Mouse (Mus musculus): ENCODE measurements at regions not wholly inside any gene's neighbourhood (a gene's known extent, or its start where the extent isn't known, plus 50 kb on each side); places are given as distances from the start of the nearest gene placed in this dataset.
"Not testable (repeated sequence)": the region's sequence is repeated elsewhere in the genome, so short reads cannot be mapped to it uniquely, and the experiment has no call there.

DNA sequence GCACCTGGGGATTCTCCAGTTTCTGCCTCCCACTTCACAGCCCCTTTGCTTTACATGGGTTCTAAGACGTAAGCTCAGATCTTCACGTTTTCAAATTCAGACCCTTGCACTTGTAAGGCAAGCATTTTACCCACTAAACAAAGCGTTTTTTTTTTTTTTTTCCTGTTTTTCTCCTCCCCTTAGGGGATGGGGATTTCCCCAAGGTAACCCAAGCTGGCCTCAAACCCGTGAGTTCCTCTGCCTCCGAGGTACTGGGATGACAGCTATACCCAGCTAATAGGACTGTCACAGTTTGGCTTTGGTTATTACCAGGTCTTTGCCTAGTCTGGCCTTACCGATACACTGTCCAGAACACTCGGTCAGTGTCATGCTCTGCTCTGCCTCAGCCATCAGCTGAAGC, 103.5 kb upstream of the Jarid2 start:
- DNase-seq (ENCODE audit: inconsistent age in 2 of 2, low spot score in 1 of 2): no peak

DNA sequence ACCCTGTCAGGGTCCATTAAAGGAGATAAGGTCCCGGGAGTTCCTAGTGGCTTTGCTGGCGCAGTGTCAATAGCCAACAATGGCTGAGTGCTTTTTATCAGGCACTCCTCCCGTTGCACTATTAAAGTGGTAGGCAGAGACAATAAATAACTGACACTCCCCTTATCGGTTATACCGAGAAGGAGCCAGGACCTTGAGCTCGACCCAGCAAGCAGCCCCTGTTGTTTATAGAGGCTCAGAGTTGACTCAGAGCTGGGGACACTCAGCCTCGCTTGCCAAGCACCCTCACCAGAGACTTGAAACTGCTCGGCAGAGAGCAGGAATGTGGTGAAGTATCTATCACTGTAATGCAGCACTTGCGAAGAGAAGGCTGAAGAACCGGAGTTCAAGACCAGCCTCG, 102.5 kb upstream of the Jarid2 start:
- peak; percentile 72 to 82 for DNase-seq (ENCODE audit: inconsistent age in 2 of 2, low spot score in 1 of 2)

DNA sequence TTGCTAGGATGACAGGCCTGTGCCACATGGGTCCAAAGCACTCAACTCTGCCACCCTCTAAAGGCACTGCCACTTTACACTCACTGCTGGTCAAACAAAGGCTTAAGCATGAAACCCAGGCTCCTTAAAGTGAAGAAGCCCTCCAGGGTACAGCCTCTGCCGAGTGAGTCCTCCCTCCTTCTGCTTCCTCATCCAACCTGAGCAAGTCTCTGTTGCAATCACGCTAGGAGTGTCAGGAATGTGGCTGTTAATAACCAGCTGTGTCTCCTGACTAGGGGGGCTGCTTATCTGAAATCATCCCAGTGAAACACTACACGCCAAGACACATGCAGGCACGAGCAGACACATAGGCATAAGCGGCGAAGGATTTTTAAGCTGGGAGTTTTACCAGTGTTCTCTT, 99.2 kb upstream of the Jarid2 start:
- DNase-seq (ENCODE audit: inconsistent age in 2 of 2, low spot score in 1 of 2): no peak

DNA sequence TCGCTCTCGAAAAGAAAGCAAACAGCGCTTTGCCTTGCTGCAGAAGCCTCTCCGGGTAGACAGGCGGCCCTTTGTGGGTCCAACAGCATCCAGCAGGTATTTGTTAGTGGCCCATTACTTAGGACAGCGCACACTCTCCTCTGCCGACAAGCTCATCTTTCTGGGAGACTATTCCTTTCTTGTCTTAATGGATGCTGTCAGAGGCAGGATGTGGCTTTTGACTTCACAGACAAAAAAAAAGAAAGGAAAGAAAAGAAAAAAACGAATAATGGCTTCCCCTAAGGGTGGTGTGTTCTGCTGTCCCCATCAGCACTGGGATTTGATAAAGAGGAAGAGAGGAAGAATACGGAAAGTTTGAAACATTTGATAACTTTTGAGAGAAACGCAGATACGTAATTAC, 94.7 kb upstream of the Jarid2 start:
- no peak for DNase-seq (ENCODE audit: inconsistent age in 2 of 2, low spot score in 1 of 2)

DNA sequence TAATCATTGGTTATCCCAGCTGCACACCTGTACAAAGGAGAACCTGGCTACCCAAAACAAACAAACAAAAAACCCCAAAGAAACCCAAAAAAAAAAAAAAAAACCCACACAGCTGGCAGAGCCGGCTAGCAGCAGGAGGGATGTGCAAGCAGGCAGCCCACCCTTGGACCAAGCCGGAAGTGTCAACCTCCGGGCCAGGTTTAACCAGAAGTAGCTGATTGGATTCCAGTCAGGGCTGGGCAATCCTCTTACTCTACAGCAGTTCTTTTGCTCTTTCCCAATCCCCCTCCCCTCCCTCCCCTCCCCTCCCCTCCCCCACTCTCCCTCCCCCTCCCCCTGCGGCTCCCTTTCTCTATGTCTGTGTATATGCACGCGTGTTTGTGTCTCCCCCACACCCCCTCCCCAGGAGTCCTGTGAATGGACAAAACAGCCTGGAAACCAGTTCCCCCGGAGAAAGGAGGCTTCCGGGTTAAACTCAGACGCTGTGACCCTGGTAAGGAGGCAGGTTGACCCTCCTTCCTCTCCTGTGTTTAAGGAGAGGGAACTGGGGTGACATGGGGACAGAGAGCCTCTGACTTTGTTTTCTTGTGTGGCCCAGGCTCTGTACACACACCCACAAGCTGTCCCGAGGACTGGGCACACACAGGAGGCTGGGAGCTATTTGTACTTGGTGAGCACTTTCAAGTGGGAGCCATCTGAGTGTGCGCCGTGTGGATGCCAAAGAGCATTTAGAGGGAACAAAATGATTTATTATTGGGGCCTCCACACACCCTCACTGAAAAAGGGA, 93.9 kb upstream of the Jarid2 start:
- DNase-seq (ENCODE audit: inconsistent age in 2 of 2, low spot score in 1 of 2): no peak

DNA sequence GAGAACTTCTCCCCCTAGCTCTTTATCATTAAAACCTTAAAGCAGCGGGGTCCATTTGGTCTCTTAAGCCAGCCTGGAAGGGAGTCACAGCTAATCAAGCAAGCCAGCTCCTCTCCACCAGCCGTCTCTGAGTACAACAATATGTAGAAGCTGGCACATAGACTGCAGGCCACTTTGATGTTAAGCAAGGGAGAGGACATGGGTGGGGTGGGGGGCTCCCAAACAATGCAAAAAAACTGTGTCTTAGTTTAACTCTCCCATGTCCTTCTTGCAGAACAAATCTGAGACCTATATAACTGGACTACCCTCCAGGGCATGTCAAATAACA, 93.3 kb upstream of the Jarid2 start:
- DNase-seq (ENCODE audit: inconsistent age in 2 of 2, low spot score in 1 of 2): no peak

DNA sequence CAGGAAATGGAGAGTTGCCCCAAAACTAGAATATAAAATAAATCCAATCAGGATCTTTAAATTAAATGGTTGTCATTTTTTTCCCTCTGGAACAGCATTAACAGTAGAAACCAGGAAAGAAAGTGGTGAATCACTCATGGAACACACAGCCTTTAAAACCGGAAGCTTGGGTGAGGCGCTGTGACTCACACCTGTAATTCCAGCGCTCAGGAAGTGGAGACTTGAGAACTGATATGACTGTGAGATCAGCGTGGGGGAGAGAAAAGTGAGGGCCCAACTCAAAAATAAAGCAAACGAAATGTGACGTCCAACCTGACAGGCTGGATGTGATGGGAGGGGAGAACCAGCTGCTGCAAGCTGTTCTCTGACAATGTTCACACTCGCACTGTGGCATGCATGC, 86.9 kb upstream of the Jarid2 start:
- DNase-seq (ENCODE audit: inconsistent age in 2 of 2, low spot score in 1 of 2): no peak

DNA sequence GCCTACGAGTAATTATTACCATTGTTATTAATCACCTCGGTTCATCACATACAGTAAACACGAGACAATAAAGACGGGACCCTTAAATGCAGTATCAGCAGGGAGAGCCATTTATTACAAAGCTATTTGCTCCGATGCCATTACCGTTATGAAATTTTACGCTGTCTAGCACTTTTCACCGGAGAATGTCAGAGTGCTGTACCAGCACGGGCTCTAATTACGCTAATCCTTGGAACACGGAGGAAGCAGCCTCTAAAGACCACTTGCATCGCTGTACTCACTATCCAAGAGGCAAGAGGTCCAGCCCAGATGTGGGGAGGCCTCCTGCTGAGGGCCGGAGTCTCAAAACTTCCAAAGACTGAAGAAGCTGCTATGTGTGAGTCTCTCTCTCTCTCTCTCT, 79.2 kb upstream of the Jarid2 start:
- DNase-seq (ENCODE audit: inconsistent age in 2 of 2, low spot score in 1 of 2): no peak

DNA sequence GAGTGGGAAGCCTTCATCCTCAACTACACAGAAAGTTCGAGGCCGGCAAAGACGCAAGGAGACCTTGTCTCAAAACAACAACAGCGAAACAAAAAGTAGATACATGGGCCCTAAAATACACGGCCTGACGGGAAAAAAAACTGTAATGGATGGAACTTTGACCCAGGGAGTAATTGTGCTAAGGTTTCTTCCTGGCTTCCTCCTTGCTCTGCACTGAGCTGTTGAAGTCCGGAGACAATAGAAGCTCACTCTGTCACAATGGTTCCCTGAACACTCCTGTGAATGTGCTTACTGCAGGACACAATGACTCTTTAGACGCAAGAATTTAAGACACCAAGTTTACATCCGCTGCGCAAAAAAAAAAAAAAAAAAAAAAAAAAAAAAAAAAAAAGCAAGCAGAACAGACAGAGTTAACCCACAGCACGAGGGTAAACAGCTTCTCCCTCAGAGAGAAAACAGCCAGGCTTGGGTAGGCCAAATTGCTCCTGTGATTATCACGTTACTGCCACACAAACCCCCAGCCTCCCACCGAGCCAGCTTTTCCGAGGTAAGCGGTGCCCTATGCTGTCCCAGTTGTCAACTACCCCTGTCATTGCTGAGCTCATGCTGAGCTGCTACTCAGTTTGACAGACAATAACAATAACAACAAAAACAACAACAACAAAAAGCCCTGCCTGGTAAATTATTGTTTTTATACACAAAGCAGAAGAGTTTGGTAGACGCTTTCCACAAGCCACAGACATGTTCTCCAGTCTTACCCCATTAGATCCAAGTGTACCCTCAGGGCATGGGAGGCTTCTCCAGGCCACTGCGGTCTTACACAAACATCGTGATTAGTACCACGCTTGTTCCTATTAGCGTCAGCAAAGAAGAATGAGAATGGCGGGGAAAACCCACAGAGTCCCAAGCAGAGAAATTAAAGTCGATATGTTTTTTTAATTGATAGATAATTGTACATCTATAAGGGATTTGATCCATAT, 77.7 kb upstream of the Jarid2 start:
- DNase-seq (ENCODE audit: inconsistent age in 2 of 2, low spot score in 1 of 2): no peak

DNA sequence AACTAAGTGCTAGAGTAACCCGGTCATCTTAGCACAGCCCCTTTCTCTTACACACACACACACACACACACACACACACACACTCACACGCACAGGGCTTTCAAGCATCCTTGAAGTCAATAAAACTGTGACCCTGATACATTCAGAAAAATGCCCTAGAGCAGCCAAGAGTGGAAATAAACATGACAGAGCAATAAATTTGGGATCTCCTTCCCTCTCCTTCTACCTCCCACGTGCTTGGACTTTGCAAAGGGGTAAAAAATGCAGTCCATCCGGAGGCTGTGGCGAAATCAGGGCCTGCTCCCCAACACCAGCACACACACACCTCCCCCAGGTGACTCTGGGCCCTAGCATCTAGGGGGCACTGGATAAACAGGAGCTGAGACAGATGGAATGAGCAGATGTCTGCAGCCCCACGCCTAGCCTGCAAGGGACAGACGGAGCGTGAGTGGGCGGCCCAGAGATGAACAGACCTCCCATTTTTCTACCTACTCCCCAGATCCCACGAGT, 71.3 kb upstream of the Jarid2 start:
- DNase-seq (ENCODE audit: inconsistent age in 2 of 2, low spot score in 1 of 2): peak; percentile 20 to 82

DNA sequence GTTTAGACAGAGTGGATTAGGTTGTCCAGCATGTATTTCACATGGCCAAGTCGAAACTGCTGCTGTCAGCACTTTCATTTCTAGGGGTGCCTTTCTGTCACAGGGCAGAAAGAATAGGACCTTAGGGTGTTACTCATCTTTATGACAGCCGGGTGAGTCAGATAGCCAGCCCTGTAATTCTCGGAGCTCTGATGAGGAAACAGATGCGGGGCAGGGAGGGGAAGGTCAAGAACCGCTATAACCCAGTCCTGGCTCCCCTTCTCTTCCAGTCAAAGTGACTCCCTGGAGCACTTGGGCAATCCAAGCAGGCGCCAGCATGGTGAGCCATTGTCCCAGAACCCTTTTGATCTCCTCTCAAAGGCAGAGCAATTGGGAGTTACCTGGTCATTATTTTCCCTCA, 69.4 kb upstream of the Jarid2 start:
- peak; percentile 57 to 92 for DNase-seq (ENCODE audit: inconsistent age in 2 of 2, low spot score in 1 of 2)

DNA sequence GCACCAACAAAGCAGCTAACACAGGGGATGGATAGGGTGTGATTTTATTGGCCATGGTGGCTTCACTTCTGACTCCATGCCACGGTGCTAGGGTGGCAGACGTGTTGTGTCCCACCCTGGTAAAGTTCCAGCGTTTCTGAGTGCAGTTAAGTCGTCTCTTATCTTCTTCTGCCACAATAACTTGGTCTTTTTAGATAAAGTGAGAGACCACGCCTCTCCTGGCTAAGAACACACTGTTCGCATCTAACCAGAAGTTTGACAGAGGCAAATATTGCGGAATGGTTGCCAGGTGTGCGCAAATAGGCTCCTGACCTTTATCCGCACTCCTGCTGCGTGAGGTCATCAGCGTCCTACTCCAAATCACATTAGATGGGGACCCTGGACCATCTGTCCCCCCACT, 66.2 kb upstream of the Jarid2 start:
- DNase-seq (ENCODE audit: inconsistent age in 2 of 2, low spot score in 1 of 2): no peak

DNA sequence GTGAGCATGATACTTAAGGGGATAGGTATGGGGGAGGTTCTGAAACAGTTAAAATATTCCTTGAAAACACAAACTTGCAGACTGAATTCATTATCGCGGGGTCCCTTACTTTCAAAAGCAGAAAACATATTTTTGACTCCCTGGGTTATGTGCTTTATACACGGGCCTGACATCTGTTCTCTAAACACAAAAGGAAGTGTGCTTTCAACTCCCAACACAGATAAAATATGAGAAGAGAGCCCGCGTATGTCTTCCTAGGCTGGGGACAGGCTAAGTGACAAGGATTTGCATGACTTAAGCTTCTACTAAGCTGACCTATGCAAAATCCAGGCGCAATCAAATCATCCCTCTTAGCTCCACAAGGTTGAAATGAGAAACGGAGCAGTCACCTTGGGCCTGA, 65.5 kb upstream of the Jarid2 start:
- no peak for DNase-seq (ENCODE audit: inconsistent age in 2 of 2, low spot score in 1 of 2)

DNA sequence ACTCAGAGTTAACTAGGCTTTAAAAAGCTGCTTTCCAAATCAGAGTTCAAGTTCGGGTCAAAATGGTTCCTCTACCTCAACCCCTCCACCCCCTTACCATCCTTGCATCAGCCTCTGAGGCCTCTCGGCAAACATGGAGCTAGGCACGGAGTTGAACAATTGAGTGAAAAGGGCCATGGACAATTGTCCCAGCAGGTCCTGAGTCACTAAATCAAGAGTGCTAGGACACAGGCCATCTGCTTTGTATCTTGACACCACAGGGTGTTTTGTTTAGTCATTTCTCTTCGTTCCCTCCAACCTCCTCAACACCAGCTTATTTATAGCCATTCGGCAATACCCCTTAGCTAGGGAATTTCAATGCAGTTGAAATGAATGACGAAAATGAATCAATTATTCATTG, 59.5 kb upstream of the Jarid2 start:
- DNase-seq (ENCODE audit: inconsistent age in 2 of 2, low spot score in 1 of 2): no peak

DNA sequence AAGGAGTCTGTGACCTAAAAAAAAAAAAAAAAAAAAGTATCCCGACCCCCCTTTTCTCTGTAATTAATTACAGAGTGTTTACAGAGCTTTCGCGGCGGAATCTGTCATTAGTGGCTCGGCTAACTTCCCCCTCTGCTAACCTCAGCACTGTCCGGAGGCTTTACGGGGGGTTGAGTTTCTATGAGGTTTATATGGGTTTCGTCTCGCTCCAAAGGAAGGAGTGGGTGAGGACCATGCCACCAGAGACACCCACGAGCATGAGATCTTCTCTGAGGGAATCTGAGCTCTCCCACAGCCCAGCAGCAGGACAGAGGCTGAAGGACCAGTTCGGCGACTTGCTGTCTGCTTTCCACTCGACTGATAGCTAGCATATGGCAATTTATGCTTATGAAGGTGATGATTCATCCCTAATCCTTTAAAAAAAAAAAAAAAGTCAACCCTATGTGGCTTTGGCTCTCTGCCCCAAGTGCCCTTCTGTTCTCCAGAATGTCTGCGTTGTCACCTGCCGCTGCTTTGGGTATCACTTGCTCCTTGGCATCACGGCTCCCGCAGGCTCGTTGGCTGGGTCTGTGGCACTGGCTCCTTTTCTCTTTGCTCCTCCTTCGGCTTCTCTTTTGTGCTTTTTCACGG, 55.8 kb upstream of the Jarid2 start:
- no peak for DNase-seq (ENCODE audit: inconsistent age in 2 of 2, low spot score in 1 of 2)

DNA sequence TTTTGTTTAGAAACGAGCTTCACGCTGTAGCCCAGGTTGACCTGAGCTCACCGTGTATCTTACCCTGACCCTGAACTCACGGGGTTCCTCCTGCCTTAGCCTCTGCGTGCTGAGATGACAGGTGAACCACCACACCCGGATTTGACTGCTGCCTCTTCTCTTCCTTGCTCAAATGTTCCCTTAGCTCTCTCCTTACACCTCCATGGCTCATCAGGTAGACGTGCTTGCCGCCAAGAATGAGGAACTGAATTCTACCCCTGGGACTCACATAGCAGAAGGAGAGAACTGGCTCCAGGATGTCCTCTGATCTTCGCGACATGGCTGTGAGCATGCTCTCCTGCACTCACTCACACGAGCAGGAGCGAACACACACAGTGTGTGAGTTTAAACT, 55.3 kb upstream of the Jarid2 start:
- no peak for DNase-seq (ENCODE audit: inconsistent age in 2 of 2, low spot score in 1 of 2)

DNA sequence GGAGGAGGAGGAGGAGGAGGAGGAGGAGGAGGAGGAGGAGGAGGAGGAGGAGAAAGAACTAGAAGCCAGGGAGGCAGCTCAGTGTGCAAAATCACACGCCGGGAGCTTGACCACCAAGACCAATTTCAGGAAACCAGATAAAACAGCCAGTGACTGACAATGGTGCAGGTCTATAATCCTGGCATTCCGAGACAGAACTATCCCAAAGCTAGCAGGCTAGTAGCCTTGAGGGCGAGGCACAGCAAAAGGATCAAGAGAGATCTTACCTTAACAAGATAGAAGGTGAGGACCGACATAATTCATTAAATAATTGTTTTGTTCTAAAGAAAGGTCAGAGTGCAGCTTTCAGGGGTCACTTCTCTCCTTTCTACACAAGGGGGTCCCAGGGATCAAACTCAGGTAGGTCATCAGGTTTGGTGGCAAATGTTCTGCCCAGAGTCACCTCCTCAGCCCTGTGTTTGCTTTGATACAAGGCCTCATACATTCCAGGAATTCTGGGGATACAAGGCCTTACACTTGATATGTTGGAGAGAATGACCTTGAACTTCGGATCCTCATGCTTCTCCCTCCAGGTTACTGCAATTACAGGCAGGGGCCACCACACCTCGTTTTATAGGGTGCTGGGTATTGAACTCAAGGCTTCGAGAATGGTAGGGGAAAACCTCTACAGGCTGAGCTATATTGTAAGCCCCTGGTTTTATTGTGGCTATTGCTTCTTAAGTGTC, 54.2 kb upstream of the Jarid2 start:
- DNase-seq (ENCODE audit: inconsistent age in 2 of 2, low spot score in 1 of 2): no peak

DNA sequence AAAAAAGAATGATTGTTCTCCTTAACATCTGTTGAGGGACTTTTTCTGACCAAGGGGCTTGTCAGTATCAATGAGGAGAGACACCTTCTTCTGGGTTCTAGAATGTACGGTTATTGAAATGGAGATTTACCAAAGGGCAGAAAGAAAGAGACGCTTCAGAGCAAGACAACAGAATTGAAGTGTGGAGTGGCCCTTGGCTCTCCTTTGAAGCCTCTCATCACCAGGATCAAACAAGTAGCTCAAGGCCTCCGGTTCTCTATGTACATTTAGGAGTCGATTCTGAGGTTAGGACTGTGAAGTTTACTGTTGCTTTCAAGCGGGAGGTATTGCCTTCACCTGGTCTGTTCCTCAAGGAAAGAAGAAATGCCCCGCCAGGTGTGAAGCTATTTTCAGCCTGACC, 53.2 kb upstream of the Jarid2 start:
- DNase-seq (ENCODE audit: inconsistent age in 2 of 2, low spot score in 1 of 2): no peak

DNA sequence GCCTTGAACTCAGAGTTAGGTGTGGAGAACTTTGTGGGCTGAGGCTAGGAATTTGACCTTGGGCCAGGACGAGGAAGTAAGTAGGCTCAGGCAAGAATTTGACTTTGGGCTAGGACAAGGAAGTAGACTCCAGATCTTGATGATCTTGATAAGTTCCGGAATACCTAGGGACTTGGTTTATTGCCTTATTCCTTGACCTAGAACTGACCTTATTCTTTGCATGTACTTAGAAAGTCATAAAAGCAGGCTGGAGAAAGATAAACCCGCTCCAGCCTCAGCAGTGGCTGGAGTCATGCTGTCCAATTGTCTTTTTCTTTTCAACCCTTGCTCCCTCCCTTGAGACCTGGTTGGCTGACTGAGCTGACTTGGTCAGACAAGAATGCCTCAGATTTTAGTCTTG, 51.2 kb upstream of the Jarid2 start:
- DNase-seq (ENCODE audit: inconsistent age in 2 of 2, low spot score in 1 of 2): no peak

DNA sequence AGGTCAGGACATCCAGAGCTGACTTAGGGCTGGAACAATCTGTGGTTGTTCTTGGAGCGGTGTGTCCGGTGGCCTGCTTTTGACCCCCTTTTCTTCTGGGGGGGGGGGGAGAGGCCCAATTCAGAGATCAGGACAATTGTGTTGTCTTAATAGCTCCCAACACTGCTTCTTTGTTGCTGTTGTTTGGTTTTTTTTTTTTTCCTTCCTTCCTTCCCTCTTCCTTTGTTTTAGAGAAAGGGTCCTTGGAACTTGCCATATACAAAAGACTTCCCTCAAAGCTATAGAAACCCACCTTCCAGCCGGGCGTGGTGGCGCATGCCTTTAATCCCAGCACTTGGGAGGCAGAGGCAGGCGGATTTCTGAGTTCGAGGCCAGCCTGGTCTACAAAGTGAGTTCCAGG, 49.8 kb upstream of the Jarid2 start:
- DNase-seq (ENCODE audit: inconsistent age in 2 of 2, low spot score in 1 of 2): not testable (repeated sequence)
